10 mouse cellular contexts compared by ENCODE assay signal in the genomic region with DNA sequence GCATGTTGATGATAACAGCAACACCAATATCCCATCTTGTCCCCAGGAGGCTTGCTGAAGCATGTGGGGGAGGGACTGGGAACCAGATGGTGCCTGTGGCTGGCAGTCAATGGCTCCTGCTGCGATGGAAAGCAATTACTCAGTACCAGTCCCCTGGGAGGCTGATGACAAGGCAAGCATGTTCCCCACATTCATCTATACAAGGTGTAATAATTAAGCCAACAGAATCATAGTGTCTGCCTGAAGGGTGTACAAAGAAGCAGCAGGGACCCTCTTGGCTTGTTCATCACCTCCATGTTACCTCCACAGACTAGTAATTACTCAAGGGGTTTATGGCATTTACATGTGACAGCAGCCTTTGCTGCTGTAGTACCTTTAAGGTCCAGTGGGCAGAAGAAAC.
DNase-seq lines count a peak whose midpoint lies in the region; ATAC-seq lines count a peak whose summit lies in the region.
"Had no signal": no experiment of that assay in that cellular context is flagged by ENCODE, and none has a peak within 500 bp of the region (broad histone marks: within the 10 kb centered on the region; RNA-seq: fewer than 3 reads in every experiment).

No protein-coding gene starts in this region.

- H3K9me3 ChIP-seq in forebrain, embryonic 11.5 days (ENCODE audit: control insufficient read depth, low read length), result no peaks in the 10 kb centered on the region
- H3K9me3 ChIP-seq in forebrain, embryonic 10.5 days, result no peaks in the 10 kb centered on the region
- no peaks in the 10 kb centered on the region for H3K9me3 ChIP-seq in neural tube, embryonic 11.5 days (ENCODE audit: control insufficient read depth, low read length)

- no peaks in the 10 kb centered on the region; the same call in 1 of the 2 replicates for H3K4me1 ChIP-seq in forebrain, embryonic 11.5 days (replicated peaks; ENCODE audit: control insufficient read depth, insufficient read depth, low read length)
- no peaks in the 10 kb centered on the region; the same call in 1 of the 2 replicates for H3K4me1 ChIP-seq in forebrain, embryonic 10.5 days
- H3K4me1 ChIP-seq in neural tube, embryonic 11.5 days (ENCODE audit: control insufficient read depth, insufficient read depth, low read length), result peaks cover 4% of the 10 kb centered on the region; the same call in 1 of the 2 replicates

- H3K9ac ChIP-seq in forebrain, embryonic 11.5 days (ENCODE audit: low read length), result no peak overlapping the region
- no peak overlapping the region for H3K9ac ChIP-seq in neural tube, embryonic 11.5 days (ENCODE audit: low read length)
- H3K9ac ChIP-seq: liver, postnatal 0 days had no signal

- WGBS in forebrain, embryonic 11.5 days, result 67% methylated on average over 1 of the region's 1 CpGs
- 50% methylated on average over 1 of the region's 1 CpGs for WGBS in forebrain, embryonic 10.5 days
- 7% methylated on average over 1 of the region's 1 CpGs for WGBS in neural tube, embryonic 11.5 days

- H3K4me2 ChIP-seq in forebrain, embryonic 11.5 days (ENCODE audit: low read depth, low read length, severe bottlenecking), result no peak overlapping the region
- no peak overlapping the region for H3K4me2 ChIP-seq in neural tube, embryonic 11.5 days (ENCODE audit: low read depth)

- H3K36me3 ChIP-seq in forebrain, embryonic 11.5 days (ENCODE audit: control insufficient read depth, insufficient read depth, low read length), result no peaks in the 10 kb centered on the region
- H3K36me3 ChIP-seq in forebrain, embryonic 10.5 days (replicated peaks), result no peaks in the 10 kb centered on the region
- H3K36me3 ChIP-seq in neural tube, embryonic 11.5 days (ENCODE audit: control insufficient read depth, insufficient read depth, low read length), result no peaks in the 10 kb centered on the region

- no peak for DNase-seq in forebrain, embryonic 11.5 days (ENCODE audit: low spot score)
- no peak for DNase-seq in forebrain, embryonic 10.5 days (ENCODE audit: extremely low spot score, low spot score)
- peak; percentile 77 to 79 for DNase-seq in cerebellum, postnatal 36 days
- peak; percentile 72 for DNase-seq in layer of hippocampus, adult 11-12 months (ENCODE audit: low spot score)
- DNase-seq in neural tube, embryonic 11.5 days (ENCODE audit: low spot score), result peak; percentile 64
- DNase-seq in spleen, postnatal 10 days (ENCODE audit: low spot score in 2 of 2), result no peak
- DNase-seq in thymus, postnatal 36 days, result no peak
- DNase-seq: liver, postnatal 0 days had no signal

- no peak overlapping the region; the same call in 1 of the 2 replicates for H3K27ac ChIP-seq in forebrain, embryonic 11.5 days (ENCODE audit: low read depth, low read length)
- no peak overlapping the region for H3K27ac ChIP-seq in forebrain, embryonic 10.5 days
- H3K27ac ChIP-seq in neural tube, embryonic 11.5 days (ENCODE audit: low read depth, low read length), result peak overlapping the region; percentile 53; the same call in 1 of the 2 replicates

- peak; percentile 86 for ATAC-seq in forebrain, embryonic 11.5 days (replicated peaks; ENCODE audit: low FRiP score)
- ATAC-seq in neural tube, embryonic 11.5 days (ENCODE audit: insufficient read depth, low FRiP score, low TSS enrichment), result peak; percentile 84
- ATAC-seq in megakaryocyte-erythroid progenitor cell, adult 5-6 weeks (replicated peaks; ENCODE audit: low FRiP score, low TSS enrichment, poor library complexity, severe bottlenecking), result no peak
- ATAC-seq: liver, postnatal 0 days had no signal

- H3K4me3 ChIP-seq in forebrain, embryonic 11.5 days (ENCODE audit: low read depth, low read length), result no peak overlapping the region
- H3K4me3 ChIP-seq in forebrain, embryonic 10.5 days, result no peak overlapping the region
- H3K4me3 ChIP-seq in neural tube, embryonic 11.5 days (ENCODE audit: low read depth, low read length), result no peak overlapping the region
- H3K4me3 ChIP-seq: erythroblast, embryonic 14.5 days had no signal

- H3K27me3 ChIP-seq in forebrain, embryonic 11.5 days (ENCODE audit: control insufficient read depth, insufficient read depth, low read length), result no peaks in the 10 kb centered on the region
- H3K27me3 ChIP-seq in forebrain, embryonic 10.5 days (ENCODE audit: poor library complexity, severe bottlenecking), result no peaks in the 10 kb centered on the region
- no peaks in the 10 kb centered on the region for H3K27me3 ChIP-seq in neural tube, embryonic 11.5 days (ENCODE audit: control insufficient read depth, insufficient read depth, low read length)

Comparison
In these comparisons a context has a peak if more than half of its experiments do, and no peak if none do; other contexts are left out.
1. DNase-seq: peak in cerebellum, postnatal 36 days (2 of 2), layer of hippocampus, adult 11-12 months (single experiment) and neural tube, embryonic 11.5 days (single experiment); none in forebrain, embryonic 11.5 days (single experiment), forebrain, embryonic 10.5 days (single experiment), spleen, postnatal 10 days (0 of 2) and thymus, postnatal 36 days (0 of 2).